Mouse (Mus musculus) liver, embryonic 11.5 days (tissue): ENCODE data around the gene Wdr60. TPM values are rescaled to one million over a fixed set of nuclear protein-coding genes. Genes with fewer than 3 reads are reported as not detected.

ENCODE experiments used
- ATAC-seq: fragments of 200-750 bp; cut with Nextera tagmentation; replicated peaks from 2 replicates; pipeline ENCODE4 v1.8.0; 2017; ENCODE audit warnings: moderate number of reproducible peaks, mild to moderate bottlenecking, moderate TSS enrichment, moderate library complexity; ENCODE audit not compliant: low FRiP score
- DNase-seq: peaks from one replicate; pipeline ENCODE4 v3.0.0-alpha.2; 2017; ENCODE audit warnings: low spot score
- H3K27ac ChIP-seq: fragments of 300-500 bp; sonication (generic); 2 replicates; pipeline ENCODE4 v1.5.1; 2014; ENCODE audit warnings: mild to moderate bottlenecking, low read depth, low read length, control low read depth
- H3K27me3 ChIP-seq: fragments of 300-500 bp; sonication (generic); replicated peaks from 2 replicates; pipeline ENCODE4 v1.6.1; 2014; ENCODE audit warnings: low read length, mixed read lengths; ENCODE audit not compliant: control insufficient read depth, insufficient read depth
- H3K36me3 ChIP-seq: fragments of 300-500 bp; sonication (generic); 2 replicates; pipeline ENCODE4 v1.6.1; 2014; ENCODE audit warnings: mild to moderate bottlenecking, low read length, moderate library complexity, mixed read lengths; ENCODE audit not compliant: control insufficient read depth, insufficient read depth
- H3K4me1 ChIP-seq: fragments of 300-500 bp; sonication (generic); replicated peaks from 2 replicates; pipeline ENCODE4 v1.6.1; 2014; ENCODE audit warnings: low read length, mixed read lengths; ENCODE audit not compliant: control insufficient read depth, insufficient read depth
- H3K4me2 ChIP-seq: fragments of 300-500 bp; sonication (generic); 2 replicates; pipeline ENCODE4 v1.6.1; 2014; ENCODE audit warnings: mild to moderate bottlenecking, control low read depth, moderate library complexity
- H3K4me3 ChIP-seq: fragments of 300-500 bp; sonication (generic); 2 replicates; pipeline ENCODE4 v1.5.1; 2014; ENCODE audit warnings: low read depth, low read length, control low read depth
- H3K9ac ChIP-seq: fragments of 300-500 bp; sonication (generic); 2 replicates; pipeline ENCODE4 v1.6.1; 2014; ENCODE audit warnings: low read depth, low read length, control low read depth
- H3K9me3 ChIP-seq: fragments of 300-500 bp; sonication (generic); 2 replicates; pipeline ENCODE4 v1.6.1; 2016; ENCODE audit warnings: low read length, inconsistent platforms, mixed read lengths; ENCODE audit not compliant: control insufficient read depth
- WGBS: fragments of 180-500 bp; shearing (Covaris S2); extraction: QIAGEN DNeasy Blood & Tissue Kit; methylation state at CpG from one replicate; pipeline ENCODE4 v1.1.7; 2014; 5-methylcytosine and 5-hydroxymethylcytosine counted together
- microRNA-seq: library from miRNA; unstranded; fragments of <30 nt; microRNA quantifications from one replicate; pipeline ENCODE4, GENCODE M21; 2017; ENCODE audit warnings: borderline number of aligned reads
- polyA plus RNA-seq: library from polyadenylated mRNA; unstranded; fragments of >200 nt; fragmentation: Nextera tagmentation; extraction: Ambion mirVana; gene quantifications from 2 replicates; pipeline ENCODE4 v1.2.1, GENCODE M21; 2014

Wdr60 gene
- polyA plus RNA-seq, 1 experiment from 2014 or later, result 12.2 TPM

DNA sequence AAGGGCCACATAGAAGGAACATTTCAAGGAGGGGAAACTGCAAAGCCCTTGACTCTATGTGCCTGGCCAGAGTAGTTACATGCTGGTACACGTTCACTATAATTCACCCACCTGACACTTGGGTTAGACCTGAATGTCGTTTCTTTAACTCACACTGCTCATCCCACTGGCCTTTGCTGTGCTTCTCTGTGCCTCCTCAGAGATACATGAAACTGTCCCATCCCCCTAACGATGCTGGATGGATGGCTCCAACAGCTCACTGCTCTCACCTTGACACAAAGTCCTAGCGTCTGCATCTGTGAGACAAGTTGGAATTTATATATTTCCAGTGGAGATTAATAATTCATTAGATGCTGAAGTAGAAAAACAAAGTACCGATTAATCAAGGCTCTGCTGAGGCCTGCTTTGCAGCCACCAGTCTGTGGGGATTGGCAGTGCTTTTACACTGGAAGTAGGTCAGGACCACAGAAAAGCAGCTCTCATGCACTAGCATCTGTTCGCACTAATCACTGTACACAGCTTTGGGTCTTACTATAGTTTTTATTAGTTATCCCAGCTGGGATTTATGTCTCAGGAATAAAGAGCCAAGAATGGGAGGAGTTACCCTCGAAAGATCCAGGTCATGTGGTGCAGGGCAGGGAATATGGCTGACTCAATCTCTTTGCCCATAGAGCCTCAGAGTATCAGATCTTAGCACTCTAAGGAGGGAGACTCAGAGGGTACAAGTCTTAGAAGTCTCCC, 105.9 kb downstream of the Wdr60 start:
- no peak for ATAC-seq
- no peaks in the 10 kb centered on the region for H3K36me3 ChIP-seq
- no peak overlapping the region for H3K4me2 ChIP-seq
- no peak overlapping the region for H3K9ac ChIP-seq
- H3K4me3 ChIP-seq, result no peak overlapping the region
- H3K27me3 ChIP-seq, result no peaks in the 10 kb centered on the region
- no peak for DNase-seq
- WGBS, result 80% methylated on average over 7 of the region's 7 CpGs
- H3K4me1 ChIP-seq, result no peaks in the 10 kb centered on the region
- H3K9me3 ChIP-seq, result no peaks in the 10 kb centered on the region
- H3K27ac ChIP-seq, result no peak overlapping the region

Small RNA genes within 50 kb of the gene (microRNA-seq; reads per million reads assigned to microRNA genes)
- gene Gm23190, result not detected

Other genes starting within 250 kb of the Wdr60 start
- 19.4 and 21.1 TPM in 2 replicates for gene Zfp386, start 215.3 kb downstream of the Wdr60 start, polyA plus RNA-seq
- 0.40 and 1.1 TPM in 2 replicates for gene Vipr2, start 185.3 kb downstream of the Wdr60 start, polyA plus RNA-seq
- not detected in 2 replicates for gene Gm11027, start 12.4 kb upstream of the Wdr60 start, polyA plus RNA-seq
- 20.9 and 21.1 TPM in 2 replicates for gene Esyt2, start 18.2 kb upstream of the Wdr60 start, polyA plus RNA-seq
- gene Ncapg2, start 142.4 kb upstream of the Wdr60 start, polyA plus RNA-seq, result 56.1 and 67.5 TPM in 2 replicates
- gene Ptprn2, start 222.7 kb upstream of the Wdr60 start, polyA plus RNA-seq, result 0.09 and 0.11 TPM in 2 replicates